In the genomic region with DNA sequence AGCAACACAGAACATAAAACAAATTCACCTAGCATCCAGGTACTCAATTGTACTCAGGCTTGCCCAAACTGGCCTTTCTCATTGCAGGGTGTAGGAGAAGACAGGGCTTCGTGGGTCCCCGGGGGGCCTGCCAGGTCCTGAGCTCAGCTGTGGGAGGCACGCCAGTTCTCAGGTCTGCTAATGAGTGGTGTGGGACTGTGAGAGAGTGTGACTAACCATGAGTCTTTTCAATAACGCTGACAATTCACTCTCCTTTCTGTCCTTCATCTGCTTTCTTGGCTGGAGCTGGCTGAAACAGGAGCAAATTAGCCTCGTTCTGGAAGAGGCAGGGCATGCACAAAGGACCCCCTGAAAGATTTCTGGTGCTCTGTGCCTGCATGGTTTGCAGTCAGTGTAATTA, we compare ENCODE assay signal across 15 mouse cellular contexts.
DNase-seq lines count a peak whose midpoint lies in the region; ATAC-seq lines count a peak whose summit lies in the region.
"Had no signal": no experiment of that assay in that cellular context is flagged by ENCODE, and none has a peak within 500 bp of the region (broad histone marks: within the 10 kb centered on the region; RNA-seq: fewer than 3 reads in every experiment).

No protein-coding gene starts in this region.

- no peak overlapping the region for H3K4me2 ChIP-seq in forebrain, embryonic 14.5 days (ENCODE audit: low read length)
- H3K4me2 ChIP-seq in intestine, embryonic 16.5 days (ENCODE audit: low read depth, low read length) = no peak overlapping the region
- H3K4me2 ChIP-seq: limb, embryonic 12.5 days had no signal

- H3K36me3 ChIP-seq in forebrain, embryonic 14.5 days (ENCODE audit: control insufficient read depth, insufficient read depth, low read length) = no peaks in the 10 kb centered on the region
- no peaks in the 10 kb centered on the region for H3K36me3 ChIP-seq in intestine, embryonic 16.5 days (ENCODE audit: control insufficient read depth, insufficient read depth, low read length)
- H3K36me3 ChIP-seq: limb, embryonic 12.5 days had no signal

- H3K4me1 ChIP-seq in forebrain, embryonic 14.5 days (ENCODE audit: control insufficient read depth, insufficient read depth, low read length) = peaks cover 5% of the 10 kb centered on the region; the same call in 1 of the 2 replicates
- no peaks in the 10 kb centered on the region for H3K4me1 ChIP-seq in intestine, embryonic 16.5 days (ENCODE audit: control insufficient read depth, insufficient read depth, low read length)

- H3K4me3 ChIP-seq in forebrain, embryonic 14.5 days (ENCODE audit: low read depth, low read length) = no peak overlapping the region
- no peak overlapping the region for H3K4me3 ChIP-seq in intestine, embryonic 16.5 days (ENCODE audit: low read length)
- H3K4me3 ChIP-seq: limb, embryonic 12.5 days had no signal

- H3K27ac ChIP-seq in forebrain, embryonic 14.5 days (ENCODE audit: low read depth, low read length) = peak overlapping the region; percentile 15; the same call in 1 of the 2 replicates
- no peak overlapping the region for H3K27ac ChIP-seq in intestine, embryonic 16.5 days (ENCODE audit: low read length)
- H3K27ac ChIP-seq: kidney, postnatal 0 days; limb, embryonic 12.5 days had no signal

- 24% methylated on average over 5 of the region's 5 CpGs for WGBS in forebrain, embryonic 14.5 days
- WGBS in intestine, embryonic 16.5 days = 66% methylated on average over 5 of the region's 5 CpGs

- peak; percentile 91 for ATAC-seq in forebrain, embryonic 14.5 days
- ATAC-seq in intestine, embryonic 16.5 days = no peak
- ATAC-seq: CD4-positive, CD25-positive, alpha-beta regulatory T cell, adult 4 months; Patski had no signal

- no peaks in the 10 kb centered on the region for H3K27me3 ChIP-seq in forebrain, embryonic 14.5 days (replicated peaks; ENCODE audit: control insufficient read depth, insufficient read depth, low read length)
- no peaks in the 10 kb centered on the region for H3K27me3 ChIP-seq in intestine, embryonic 16.5 days (replicated peaks; ENCODE audit: control insufficient read depth, insufficient read depth, low read length)
- H3K27me3 ChIP-seq: Patski had no signal

- H3K9me3 ChIP-seq in forebrain, embryonic 14.5 days (replicated peaks; ENCODE audit: control insufficient read depth, low read length) = no peaks in the 10 kb centered on the region
- H3K9me3 ChIP-seq in intestine, embryonic 16.5 days (ENCODE audit: control insufficient read depth, low read length) = no peaks in the 10 kb centered on the region
- H3K9me3 ChIP-seq: limb, embryonic 12.5 days had no signal

- DNase-seq in frontal cortex, adult 2 months (ENCODE audit: extremely low spot score in 1 of 2, low spot score in 1 of 2) = peak; percentile 11 to 26
- DNase-seq in frontal cortex, postnatal 10 days (ENCODE audit: low spot score in 2 of 2) = no peak
- DNase-seq in left cerebral cortex, adult 18-20 months (ENCODE audit: low spot score in 2 of 2) = peak; percentile 11 to 12
- no peak for DNase-seq in left cerebral cortex, adult 11 months (ENCODE audit: low spot score)
- DNase-seq in forebrain, embryonic 14.5 days (ENCODE audit: low spot score) = peak; percentile 76
- DNase-seq in layer of hippocampus, postnatal 36 days = peak; percentile 22 to 47
- no peak for DNase-seq in urinary bladder, postnatal 36 days (ENCODE audit: low spot score in 2 of 2)
- DNase-seq: cerebellum, postnatal 36 days; lung, adult 2 months; thymus, postnatal 14 days had no signal

- H3K9ac ChIP-seq in forebrain, embryonic 14.5 days (ENCODE audit: low read length) = no peak overlapping the region
- no peak overlapping the region for H3K9ac ChIP-seq in intestine, embryonic 16.5 days (ENCODE audit: low read depth, low read length)
- H3K9ac ChIP-seq: limb, embryonic 12.5 days had no signal

Comparison
In these comparisons a context has a peak if more than half of its experiments do, and no peak if none do; other contexts are left out.
1. DNase-seq: peak in frontal cortex, adult 2 months (2 of 2), left cerebral cortex, adult 18-20 months (2 of 2), forebrain, embryonic 14.5 days (single experiment) and layer of hippocampus, postnatal 36 days (2 of 2); none in frontal cortex, postnatal 10 days (0 of 2), left cerebral cortex, adult 11 months (single experiment) and urinary bladder, postnatal 36 days (0 of 2).